ENCODE assay signal across 16 mouse cellular contexts in genomic region chr7:82233201-82233600, GRCm38 (mm10). TPM values are rescaled to one million over a fixed set of nuclear protein-coding genes. Genes with fewer than 3 reads are reported as not detected.
"Had no signal": no experiment of that assay in that cellular context is flagged by ENCODE, and none has a peak within 500 bp of the region (broad histone marks: within the 10 kb centered on the region; RNA-seq: fewer than 3 reads in every experiment).

No protein-coding gene starts in this region.

- H3K27me3 ChIP-seq: stomach, embryonic 15.5 days had no signal

- DNase-seq: kidney, adult 2 months; kidney, postnatal 10 days; kidney, postnatal 4 days; layer of hippocampus, adult 9-11 months; liver, postnatal 0 days; lung, embryonic 14.5 days; midbrain, embryonic 14.5 days; right cerebral cortex, adult 18-20 months; right cerebral cortex, postnatal 25 days; spleen, adult 18-20 months had no signal

- ATAC-seq: intestine, postnatal 0 days; liver, postnatal 0 days; lung, postnatal 0 days had no signal

- H3K4me3 ChIP-seq: stomach, embryonic 15.5 days had no signal

- H3K27ac ChIP-seq: liver, embryonic 14.5 days; macrophage; stomach, embryonic 15.5 days had no signal

- H3K4me2 ChIP-seq: liver, embryonic 11.5 days; lung, embryonic 14.5 days; stomach, embryonic 15.5 days had no signal

- H3K9me3 ChIP-seq: stomach, embryonic 15.5 days had no signal

- H3K9ac ChIP-seq: liver, embryonic 14.5 days; liver, postnatal 0 days; lung, embryonic 14.5 days; stomach, embryonic 15.5 days had no signal

- H3K36me3 ChIP-seq: stomach, embryonic 15.5 days had no signal

RNA-seq across cellular contexts. Expression of gene Sh3gl3, which starts 59.6 kb away (rescaled TPM):
- polyA plus RNA-seq: macrophage had no signal
